Mouse (Mus musculus): ENCODE results near the gene Fam20a. TPM values are rescaled to one million over a fixed set of nuclear protein-coding genes. Genes with fewer than 3 reads are reported as not detected.

Fam20a gene
- polyA plus RNA-seq, 1 experiment from 2014 or later, result 2.0 TPM

DNA sequence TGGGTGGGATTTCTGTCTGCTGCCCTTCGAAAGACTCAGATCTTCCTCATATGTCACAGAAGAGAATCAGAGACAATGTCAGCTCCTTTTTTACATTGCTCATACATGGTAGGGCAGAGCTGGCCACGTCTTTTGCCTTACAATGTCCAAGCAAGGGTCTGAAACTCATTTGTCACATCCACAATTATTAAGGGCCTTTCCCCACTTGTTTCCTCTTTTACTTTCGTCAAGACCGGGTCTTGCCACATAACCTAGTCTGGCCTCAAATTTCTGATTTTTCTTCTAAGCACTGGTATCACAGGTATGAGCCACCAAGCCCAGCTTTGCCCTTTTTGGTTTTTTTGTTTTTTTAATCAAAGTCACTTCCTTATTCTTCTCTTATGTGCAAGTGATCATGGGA lies 25.6 kb downstream of the Fam20a start:
- 93% methylated on average over 4 of the region's 4 CpGs for WGBS
- DNase-seq (ENCODE audit: low spot score), result no peak
- H3K4me1 ChIP-seq (replicated peaks), result 0 out of 2 replicates have a peak, but pooled peaks cover 3% of the 10 kb centered on the region
- H3K27me3 ChIP-seq (ENCODE audit: insufficient read depth, poor library complexity, severe bottlenecking), result no peaks in the 10 kb centered on the region
- no peak overlapping the region for H3K4me3 ChIP-seq
- no peaks in the 10 kb centered on the region for H3K9me3 ChIP-seq
- H3K36me3 ChIP-seq, result no peaks in the 10 kb centered on the region
- H3K27ac ChIP-seq, result no peak overlapping the region

DNA sequence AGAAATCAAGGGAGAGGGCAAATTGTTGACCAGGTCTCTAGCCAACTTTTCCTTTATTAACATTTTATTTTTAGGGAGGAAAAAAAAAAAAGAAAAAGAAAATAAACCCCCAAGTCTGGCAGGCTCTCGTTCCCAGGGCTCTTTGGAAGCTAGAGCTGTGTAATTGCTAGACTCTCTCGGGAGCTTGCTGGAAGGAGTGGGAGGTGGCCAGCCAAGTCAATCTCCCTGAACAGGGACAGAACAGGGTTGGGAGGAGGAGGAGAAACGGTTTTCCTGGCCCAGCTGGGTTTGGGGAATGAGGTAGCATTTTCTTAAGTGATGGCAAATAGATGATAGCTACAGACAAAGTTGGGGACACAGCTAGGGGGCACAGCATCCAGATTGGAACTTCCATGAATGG lies 29.3 kb downstream of the Fam20a start:
- DNase-seq (ENCODE audit: low spot score), result no peak
- no peaks in the 10 kb centered on the region for H3K36me3 ChIP-seq
- H3K4me1 ChIP-seq (replicated peaks), result 0 out of 2 replicates have a peak, but pooled peaks cover 3% of the 10 kb centered on the region
- H3K9me3 ChIP-seq, result no peaks in the 10 kb centered on the region
- WGBS, result 41% methylated on average over 3 of the region's 3 CpGs
- no peak overlapping the region for H3K27ac ChIP-seq
- no peaks in the 10 kb centered on the region for H3K27me3 ChIP-seq (ENCODE audit: insufficient read depth, poor library complexity, severe bottlenecking)
- H3K4me3 ChIP-seq, result no peak overlapping the region

DNA sequence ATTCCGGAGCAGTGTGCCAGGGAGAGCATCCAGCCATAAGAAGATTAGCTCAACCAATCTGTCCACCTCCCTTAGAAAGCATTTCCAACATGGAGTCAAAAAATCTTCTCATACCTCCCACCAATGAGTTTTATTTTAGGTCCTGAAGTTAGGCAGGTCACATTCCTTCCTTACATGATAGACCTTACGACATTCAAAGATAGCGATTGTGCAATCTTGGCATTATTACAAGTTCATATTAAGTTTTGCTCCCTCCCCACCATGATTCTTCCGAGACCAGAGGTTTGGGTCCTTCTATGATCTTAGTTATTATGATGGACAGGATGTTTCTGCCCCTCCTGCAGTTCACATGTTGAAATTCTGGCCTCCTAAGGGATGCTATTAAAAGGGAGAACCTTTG lies 32.5 kb downstream of the Fam20a start:
- H3K4me1 ChIP-seq (replicated peaks), result 0 out of 2 replicates have a peak, but pooled peaks cover 3% of the 10 kb centered on the region
- no peaks in the 10 kb centered on the region for H3K36me3 ChIP-seq
- WGBS, result 87% methylated on average over 4 of the region's 4 CpGs
- H3K27ac ChIP-seq, result no peak overlapping the region
- no peak for DNase-seq (ENCODE audit: low spot score)
- H3K4me3 ChIP-seq, result no peak overlapping the region
- H3K9me3 ChIP-seq, result no peaks in the 10 kb centered on the region
- no peaks in the 10 kb centered on the region for H3K27me3 ChIP-seq (ENCODE audit: insufficient read depth, poor library complexity, severe bottlenecking)

DNA sequence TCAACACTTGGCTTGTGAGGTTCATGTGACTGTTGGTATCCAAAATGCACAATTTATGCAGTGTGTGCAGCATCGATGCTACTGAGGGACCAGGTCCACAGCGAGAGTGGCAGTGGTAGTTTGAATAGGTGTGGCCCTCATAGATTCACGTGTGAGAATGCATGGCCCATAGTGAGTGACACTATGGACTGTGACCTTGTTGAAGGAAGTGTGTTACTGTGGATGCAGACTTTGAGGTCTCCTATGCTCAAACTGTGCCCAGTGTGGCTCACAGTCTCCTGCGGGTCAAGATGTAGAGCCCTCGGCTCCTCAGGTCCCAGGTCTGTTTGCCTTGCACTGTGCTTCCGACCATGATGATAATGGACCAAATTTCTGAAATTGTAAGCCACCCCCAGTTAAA lies 39.9 kb downstream of the Fam20a start:
- DNase-seq (ENCODE audit: low spot score), result no peak
- H3K27ac ChIP-seq, result no peak overlapping the region
- WGBS, result 90% methylated on average over 6 of the region's 6 CpGs
- no peaks in the 10 kb centered on the region for H3K9me3 ChIP-seq
- no peaks in the 10 kb centered on the region for H3K27me3 ChIP-seq (ENCODE audit: insufficient read depth, poor library complexity, severe bottlenecking)
- no peaks in the 10 kb centered on the region for H3K4me1 ChIP-seq (replicated peaks)
- H3K4me3 ChIP-seq, result no peak overlapping the region
- H3K36me3 ChIP-seq, result no peaks in the 10 kb centered on the region

DNA sequence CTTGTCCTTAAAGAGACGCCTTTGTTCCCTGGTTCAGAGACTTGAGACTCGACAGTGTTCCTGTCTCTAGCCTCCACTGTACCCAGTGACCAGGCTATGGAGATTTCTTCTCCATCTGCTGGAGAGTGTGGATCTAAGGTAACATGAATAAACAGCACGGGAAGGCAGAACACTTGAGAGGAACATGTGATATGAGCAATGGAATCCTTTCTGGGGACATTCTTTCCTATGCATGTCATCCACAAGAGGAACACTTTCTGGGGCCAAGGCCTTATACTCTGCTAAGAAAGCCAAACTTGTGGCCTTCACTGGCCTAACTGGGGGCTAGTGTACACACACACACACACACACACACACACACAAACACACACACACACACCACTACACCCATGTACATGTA lies 40.5 kb downstream of the Fam20a start:
- no peaks in the 10 kb centered on the region for H3K9me3 ChIP-seq
- no peak overlapping the region for H3K4me3 ChIP-seq
- no peak overlapping the region for H3K27ac ChIP-seq
- no peaks in the 10 kb centered on the region for H3K36me3 ChIP-seq
- no peaks in the 10 kb centered on the region for H3K4me1 ChIP-seq (replicated peaks)
- no peak for DNase-seq (ENCODE audit: low spot score)
- WGBS, result 87% methylated on average over 3 of the region's 3 CpGs
- no peaks in the 10 kb centered on the region for H3K27me3 ChIP-seq (ENCODE audit: insufficient read depth, poor library complexity, severe bottlenecking)

DNA sequence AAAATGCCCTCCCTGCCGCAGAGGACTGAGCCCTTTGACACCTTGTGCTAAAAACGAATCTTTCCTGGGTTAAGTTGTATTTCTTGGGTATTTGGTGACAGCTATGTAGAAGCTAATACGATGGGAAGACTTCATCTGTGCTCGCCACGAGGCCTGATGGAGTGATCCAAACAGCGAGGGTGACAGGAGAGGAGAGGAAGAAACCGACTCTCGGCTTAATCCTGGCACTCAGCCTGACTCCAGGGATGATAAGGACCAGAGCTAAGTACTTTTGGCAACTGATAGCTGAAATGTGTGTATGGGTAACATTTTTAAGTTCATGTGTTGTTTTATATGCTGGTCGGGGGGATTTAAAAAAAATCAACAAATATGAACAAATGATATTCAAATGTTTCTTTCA lies 41.1 kb downstream of the Fam20a start:
- H3K27ac ChIP-seq, result no peak overlapping the region
- H3K4me1 ChIP-seq (replicated peaks), result no peaks in the 10 kb centered on the region
- no peak for DNase-seq (ENCODE audit: low spot score)
- no peak overlapping the region for H3K4me3 ChIP-seq
- H3K36me3 ChIP-seq, result no peaks in the 10 kb centered on the region
- no peaks in the 10 kb centered on the region for H3K27me3 ChIP-seq (ENCODE audit: insufficient read depth, poor library complexity, severe bottlenecking)
- 87% methylated on average over 9 of the region's 9 CpGs for WGBS
- H3K9me3 ChIP-seq, result no peaks in the 10 kb centered on the region

DNA sequence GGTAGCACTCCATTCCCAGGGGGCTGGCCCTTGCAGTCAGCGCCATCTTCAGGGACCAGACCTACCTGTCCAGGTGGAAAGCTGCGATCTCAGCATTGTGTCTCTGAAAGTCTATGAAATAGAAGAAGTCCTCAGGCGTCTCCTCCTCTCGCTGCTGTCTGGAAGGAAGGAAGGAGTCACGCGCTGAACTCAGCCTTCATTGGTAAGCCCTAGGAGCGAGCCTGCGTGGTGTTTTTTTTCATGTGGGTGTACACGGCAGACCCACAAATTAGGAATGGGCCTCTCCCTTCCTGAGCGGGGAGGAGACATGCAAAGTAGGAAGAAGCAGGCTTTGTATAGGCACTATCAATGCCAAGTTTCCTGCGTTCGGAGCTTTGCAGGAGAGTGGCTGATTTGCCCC lies 43.8 kb downstream of the Fam20a start:
- Histone ChIP-seq H3K27ac (no peak overlapping the region), H3K27me3 (ENCODE audit: insufficient read depth, poor library complexity, severe bottlenecking) (no peaks in the 10 kb centered on the region), H3K4me3 (no peak overlapping the region), H3K4me1 (replicated peaks) (no peaks in the 10 kb centered on the region), H3K9me3 (no peaks in the 10 kb centered on the region), H3K36me3 (no peaks in the 10 kb centered on the region)
- no peak for DNase-seq (ENCODE audit: low spot score)
- 80% methylated on average over 12 of the region's 12 CpGs for WGBS

DNA sequence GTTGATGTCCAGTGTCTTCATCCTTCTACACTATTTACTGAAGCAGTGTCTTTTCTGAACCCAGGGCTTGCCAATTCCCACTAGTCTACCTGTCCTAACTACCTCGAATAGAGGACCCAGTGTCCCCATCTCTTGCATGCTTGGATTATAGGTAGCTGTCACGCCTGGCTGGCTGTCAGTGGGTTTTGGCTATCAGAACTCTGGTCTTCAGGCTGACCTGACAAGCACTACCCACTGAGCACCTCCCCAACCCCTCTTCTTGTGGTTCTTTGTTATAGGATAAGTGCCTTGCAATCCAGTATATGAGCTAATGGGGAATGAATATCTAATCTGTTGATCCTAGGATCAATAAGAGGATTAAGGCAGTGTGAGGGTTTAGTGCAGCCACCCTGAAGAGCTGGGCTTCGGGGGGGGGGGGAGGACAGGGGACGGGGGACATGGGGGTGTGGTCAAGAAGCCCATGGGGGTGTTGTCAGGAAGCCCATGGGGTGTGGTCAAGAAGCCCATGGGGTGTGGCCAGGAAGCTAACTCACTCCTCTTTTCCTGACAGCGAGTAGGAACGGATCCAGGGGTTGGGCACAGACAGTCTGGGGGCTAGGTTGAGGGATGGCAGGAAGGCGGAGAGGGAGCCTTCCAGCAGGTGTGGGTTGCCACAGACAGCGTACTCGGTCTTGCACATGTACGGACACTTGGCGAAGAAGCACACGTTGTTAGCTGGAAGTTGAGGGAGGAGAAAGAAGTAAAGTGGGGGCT lies 45.3 kb downstream of the Fam20a start:
- no peaks in the 10 kb centered on the region for H3K4me1 ChIP-seq (replicated peaks)
- H3K36me3 ChIP-seq, result no peaks in the 10 kb centered on the region
- H3K27me3 ChIP-seq (ENCODE audit: insufficient read depth, poor library complexity, severe bottlenecking), result no peaks in the 10 kb centered on the region
- WGBS, result 69% methylated on average over 12 of the region's 12 CpGs
- no peak overlapping the region for H3K27ac ChIP-seq
- H3K4me3 ChIP-seq, result no peak overlapping the region
- DNase-seq (ENCODE audit: low spot score), result no peak
- no peaks in the 10 kb centered on the region for H3K9me3 ChIP-seq

DNA sequence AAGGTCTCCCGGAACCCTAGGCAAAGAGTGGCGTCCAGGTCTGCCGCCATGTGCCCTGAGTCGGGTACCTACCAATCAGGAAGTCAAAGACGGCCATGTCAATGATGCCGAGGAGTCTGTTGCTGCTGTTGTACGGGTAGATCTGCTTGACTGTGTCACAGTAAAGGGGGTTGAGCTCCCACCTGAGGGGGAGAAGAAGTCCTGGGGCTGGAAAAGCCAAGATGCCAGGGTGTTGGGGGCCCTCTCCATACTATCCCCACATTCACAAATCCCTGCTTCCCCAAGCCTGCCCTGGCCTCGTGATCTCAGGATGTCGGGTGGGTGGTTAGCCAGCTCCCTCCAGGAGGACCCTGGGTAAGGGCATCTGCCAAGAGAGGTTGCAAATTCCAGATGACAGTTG lies 46.3 kb downstream of the Fam20a start:
- no peaks in the 10 kb centered on the region for H3K9me3 ChIP-seq
- H3K27me3 ChIP-seq (ENCODE audit: insufficient read depth, poor library complexity, severe bottlenecking), result no peaks in the 10 kb centered on the region
- H3K4me3 ChIP-seq, result no peak overlapping the region
- no peak for DNase-seq (ENCODE audit: low spot score)
- H3K4me1 ChIP-seq (replicated peaks), result no peaks in the 10 kb centered on the region
- H3K27ac ChIP-seq, result no peak overlapping the region
- 91% methylated on average over 9 of the region's 9 CpGs for WGBS
- peaks cover 1% of the 10 kb centered on the region for H3K36me3 ChIP-seq

DNA sequence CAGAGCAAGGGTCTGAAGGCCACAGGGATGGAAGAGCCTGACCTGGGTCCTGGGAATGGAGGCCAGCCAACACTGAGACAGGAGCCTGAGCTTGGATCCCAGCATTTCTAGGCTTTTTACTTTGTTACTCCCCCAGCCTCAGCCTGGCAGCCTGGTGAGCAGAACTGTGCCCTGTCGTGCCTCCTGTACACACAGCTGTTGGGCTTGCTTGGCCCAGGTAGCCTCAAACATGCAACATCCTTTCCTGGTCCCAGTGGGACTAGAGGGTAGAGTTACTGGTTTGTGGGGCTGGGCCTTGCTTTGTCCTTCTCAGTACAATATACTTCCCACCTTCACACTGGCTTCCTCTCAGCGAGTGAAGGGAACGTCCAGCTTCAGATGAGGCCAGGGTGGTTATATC lies 46.9 kb downstream of the Fam20a start:
- WGBS, result 87% methylated on average over 3 of the region's 3 CpGs
- Histone ChIP-seq H3K27ac (no peak overlapping the region), H3K36me3 (peaks cover 6% of the 10 kb centered on the region), H3K4me1 (replicated peaks) (no peaks in the 10 kb centered on the region), H3K9me3 (no peaks in the 10 kb centered on the region), H3K27me3 (ENCODE audit: insufficient read depth, poor library complexity, severe bottlenecking) (no peaks in the 10 kb centered on the region), H3K4me3 (no peak overlapping the region)
- no peak for DNase-seq (ENCODE audit: low spot score)

DNA sequence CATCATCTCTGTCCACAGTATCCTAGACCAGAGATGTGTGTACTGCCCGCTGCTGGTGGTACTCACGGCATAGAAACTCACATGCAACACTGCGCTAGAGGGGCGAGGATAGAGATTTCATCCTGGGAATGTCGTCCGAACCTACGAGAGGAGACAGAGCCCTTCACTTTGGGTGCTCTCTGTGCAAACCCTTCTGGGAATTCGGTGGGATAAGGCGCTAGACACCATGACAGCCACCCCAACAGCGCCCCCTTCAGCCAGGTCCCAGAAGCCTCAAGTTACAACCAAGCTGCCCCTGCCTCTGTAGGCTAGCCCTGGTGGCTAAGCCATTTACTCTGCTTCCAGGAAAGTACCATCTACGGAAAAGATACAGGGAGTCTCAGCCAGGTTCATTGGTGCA lies 47.5 kb downstream of the Fam20a start:
- H3K36me3 ChIP-seq, result peaks cover 13% of the 10 kb centered on the region
- WGBS, result 78% methylated on average over 11 of the region's 11 CpGs
- no peak overlapping the region for H3K4me3 ChIP-seq
- no peaks in the 10 kb centered on the region for H3K4me1 ChIP-seq (replicated peaks)
- no peak for DNase-seq (ENCODE audit: low spot score)
- H3K27ac ChIP-seq, result no peak overlapping the region
- H3K9me3 ChIP-seq, result no peaks in the 10 kb centered on the region
- H3K27me3 ChIP-seq (ENCODE audit: insufficient read depth, poor library complexity, severe bottlenecking), result no peaks in the 10 kb centered on the region

DNA sequence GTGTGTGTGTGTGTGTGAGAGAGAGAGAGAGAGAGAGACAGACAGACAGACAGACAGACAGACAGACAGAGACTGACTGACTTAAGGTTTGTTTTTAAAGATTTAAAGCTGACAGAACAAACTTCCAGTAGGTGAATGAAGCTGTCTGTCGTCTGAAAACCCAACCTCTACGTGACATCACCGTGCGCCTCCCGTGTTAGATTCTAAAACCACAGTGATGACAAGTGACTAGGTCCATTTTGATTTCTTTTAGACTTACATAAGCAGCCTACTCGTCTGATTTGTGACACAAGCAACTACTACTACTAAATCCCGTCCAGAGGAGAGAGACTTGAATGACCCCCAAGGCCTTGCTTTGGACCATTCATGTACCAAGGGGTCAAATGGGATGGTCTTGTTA lies 48.3 kb downstream of the Fam20a start:
- Histone ChIP-seq H3K27ac (no peak overlapping the region), H3K4me3 (no peak overlapping the region)
- 91% methylated on average over 7 of the region's 7 CpGs for WGBS

DNA sequence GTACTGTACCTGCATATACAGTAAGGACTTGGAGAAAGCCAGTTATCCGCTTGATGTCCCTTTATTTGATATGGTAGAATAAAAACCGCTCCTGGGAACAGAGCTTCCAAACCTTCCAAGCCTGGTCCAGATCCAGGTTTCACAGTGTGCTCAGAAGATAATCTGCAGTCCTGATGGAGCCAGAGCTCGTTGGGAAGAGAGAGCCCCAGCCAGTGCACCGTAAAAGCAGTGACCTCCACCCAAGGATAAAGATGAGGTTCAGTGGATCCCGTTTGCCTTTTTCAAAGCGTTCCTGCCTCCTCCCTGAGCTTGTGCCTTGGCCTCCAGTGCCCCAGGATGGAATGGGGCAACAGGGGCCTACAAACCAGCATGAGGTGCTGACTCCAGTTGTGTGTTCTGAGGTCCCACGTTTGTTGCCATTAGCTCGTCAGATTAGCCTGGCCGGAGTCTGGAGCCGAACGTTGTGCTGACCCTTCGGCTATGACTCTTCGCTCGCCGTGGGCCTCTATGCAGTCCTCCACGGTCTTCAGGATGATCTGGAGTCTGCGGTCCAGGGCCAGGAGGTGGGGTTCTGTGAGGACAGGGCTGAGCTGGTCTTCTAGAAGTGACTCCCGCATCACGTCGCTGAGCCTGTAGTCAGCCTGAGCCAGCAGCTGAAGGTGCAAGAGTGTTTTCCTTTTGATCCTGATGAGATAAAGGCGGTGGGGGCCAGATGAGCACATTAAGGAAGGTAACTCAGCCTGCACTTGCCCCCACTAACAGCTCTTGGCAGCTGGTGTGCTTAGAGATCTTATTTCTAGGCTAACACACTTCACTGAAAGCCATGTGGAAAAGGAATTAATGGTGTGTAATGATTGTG lies 49.0 kb downstream of the Fam20a start:
- Histone ChIP-seq H3K4me3 (no peak overlapping the region), H3K4me1 (replicated peaks) (no peaks in the 10 kb centered on the region), H3K27me3 (ENCODE audit: insufficient read depth, poor library complexity, severe bottlenecking) (no peaks in the 10 kb centered on the region), H3K36me3 (peaks cover 25% of the 10 kb centered on the region), H3K9me3 (no peaks in the 10 kb centered on the region), H3K27ac (no peak overlapping the region)
- DNase-seq (ENCODE audit: low spot score), result no peak
- WGBS, result 79% methylated on average over 21 of the region's 21 CpGs

More for the DNA sequence above, 48.3 kb downstream of the Fam20a start:
- H3K9me3 ChIP-seq, result no peaks in the 10 kb centered on the region
- H3K4me1 ChIP-seq (replicated peaks), result no peaks in the 10 kb centered on the region
- peaks cover 19% of the 10 kb centered on the region for H3K36me3 ChIP-seq
- no peaks in the 10 kb centered on the region for H3K27me3 ChIP-seq (ENCODE audit: insufficient read depth, poor library complexity, severe bottlenecking)
- no peak for DNase-seq (ENCODE audit: low spot score)
